Mouse (Mus musculus): Measurements from ENCODE around the gene Mterf1b. TPM values are rescaled to one million over a fixed set of nuclear protein-coding genes. Genes with fewer than 3 reads are reported as not detected.
"Not testable (repeated sequence)": the region's sequence is repeated elsewhere in the genome, so short reads cannot be mapped to it uniquely, and the experiment has no call there.

The Mterf1b gene
- total RNA-seq (2021) = 1 to 10 TPM; 7.0 to 7.3 TPM
- long read RNA-seq, experiment 1, partial matches to known transcripts = 0 of 2 reads
- long read RNA-seq, experiment 1, other reads (novel, unspliced or antisense) = 0 of 2 reads
- long read RNA-seq, experiment 2, partial matches to known transcripts = 0 of 4 reads
- long read RNA-seq, experiment 2, other reads (novel, unspliced or antisense) = 3 of 4 reads

DNA sequence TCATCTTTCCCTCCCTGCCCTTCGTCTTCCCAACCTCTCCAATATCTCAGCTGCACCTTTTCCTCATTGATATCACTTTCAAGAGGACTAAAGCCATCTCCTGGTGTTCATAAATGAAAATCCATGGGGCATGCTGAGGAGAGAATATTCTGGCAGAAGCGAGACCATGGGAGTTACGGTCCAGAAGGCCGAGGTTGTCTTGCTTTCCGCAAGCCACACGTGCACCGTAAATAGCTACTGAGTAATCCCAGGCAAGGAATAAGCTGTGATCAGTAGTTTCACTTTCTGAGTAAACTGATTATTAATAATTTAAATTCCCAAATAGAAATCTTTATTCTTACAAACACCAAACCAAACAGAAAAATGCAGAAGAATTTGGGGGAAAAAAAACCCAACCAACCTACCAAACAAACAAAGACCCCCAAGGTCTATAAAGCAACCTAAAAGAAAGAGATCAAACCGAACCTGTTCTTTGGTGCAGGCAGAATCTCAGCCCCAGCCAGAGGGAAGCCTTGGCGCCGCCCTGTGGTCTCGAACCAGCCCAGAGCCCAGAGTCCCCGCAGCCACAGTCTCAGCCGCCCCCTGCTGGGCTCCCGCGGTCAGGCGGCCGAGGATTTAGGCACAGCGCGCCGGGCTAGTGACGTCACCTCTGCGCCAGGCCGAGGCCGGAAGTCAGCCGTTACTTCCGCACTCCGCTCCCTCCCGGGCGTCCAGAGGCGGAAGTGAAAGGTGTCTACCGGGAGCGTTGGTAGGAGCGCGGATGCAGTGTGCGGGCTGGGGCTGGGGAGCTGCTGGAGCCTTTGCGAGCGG lies at the start of gene Mterf1b:
Gene Mterf1b, plus strand, starts transcription at position 697 of the 810 bp plus-strand sequence.
- peak; percentile 39 for TF ChIP-seq CTCF (conservative IDR thresholded peaks at IDR 0.05)
- Histone ChIP-seq H3K27ac (peak within 1 kb of the TSS; percentile 4; the same call in 1 of the 2 replicates), H3K4me3 (peak within 1 kb of the TSS; percentile 57)
- DNase-seq (ENCODE audit: low spot score in 2 of 2) = not testable (repeated sequence)

DNA sequence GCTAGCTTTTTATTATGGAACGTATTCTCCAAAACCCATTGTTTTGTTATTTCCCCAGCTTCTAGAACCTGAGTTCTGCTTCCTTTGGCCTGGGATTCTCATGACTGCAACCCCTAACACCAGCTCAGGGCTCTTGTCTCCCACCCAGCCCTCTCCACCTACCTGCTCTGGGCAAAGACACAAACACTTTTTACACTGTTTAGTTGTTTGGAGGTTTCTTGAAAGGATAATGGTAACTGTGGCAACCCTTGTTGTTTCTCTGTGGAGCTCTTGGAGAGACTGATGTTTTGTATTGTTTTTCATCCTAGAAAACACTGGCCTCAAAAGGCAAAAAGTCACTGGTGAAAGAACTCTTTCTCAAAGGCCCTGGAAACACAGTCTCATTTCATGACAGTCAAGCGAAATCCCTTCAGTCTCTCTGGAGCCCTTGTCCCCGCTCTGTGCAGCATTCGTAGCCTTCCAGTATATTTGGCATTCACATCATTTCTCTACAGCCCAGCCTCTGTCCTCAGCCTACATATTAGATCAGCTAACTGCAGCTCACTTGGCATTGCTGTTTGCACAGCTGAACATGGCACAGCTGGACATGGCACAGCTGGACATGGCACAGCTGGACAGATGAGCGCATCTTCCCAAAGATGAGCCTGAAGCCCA lies 32.6 kb upstream of the Mterf1b start:
- DNase-seq (ENCODE audit: low spot score in 2 of 2); H3K27ac ChIP-seq; H3K4me3 ChIP-seq: not testable (repeated sequence)

DNA sequence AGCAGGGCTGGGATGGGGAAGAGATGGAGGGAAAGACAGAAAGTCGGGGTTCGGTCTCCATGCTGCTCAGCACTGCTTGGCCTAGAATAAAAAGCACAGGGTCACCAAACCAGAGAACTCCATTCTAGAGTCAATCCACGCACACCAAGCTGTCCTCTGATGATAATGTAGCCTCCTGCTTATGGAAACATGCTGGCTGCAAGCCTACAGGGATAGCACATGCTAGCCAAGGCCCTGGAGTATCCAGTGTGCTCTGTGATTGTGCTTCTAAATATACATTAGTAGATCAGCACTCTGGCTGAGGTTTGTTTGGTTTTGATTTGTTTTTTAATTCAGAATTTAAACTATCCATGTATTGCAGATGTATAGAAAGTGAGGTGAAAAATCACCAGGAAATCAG lies 30.6 kb upstream of the Mterf1b start:
- TF ChIP-seq CTCF (conservative IDR thresholded peaks at IDR 0.05) = no peak
- Histone ChIP-seq H3K27ac (no peak overlapping the region), H3K4me3 (no peak overlapping the region)
- DNase-seq (ENCODE audit: low spot score in 2 of 2) = no peak

DNA sequence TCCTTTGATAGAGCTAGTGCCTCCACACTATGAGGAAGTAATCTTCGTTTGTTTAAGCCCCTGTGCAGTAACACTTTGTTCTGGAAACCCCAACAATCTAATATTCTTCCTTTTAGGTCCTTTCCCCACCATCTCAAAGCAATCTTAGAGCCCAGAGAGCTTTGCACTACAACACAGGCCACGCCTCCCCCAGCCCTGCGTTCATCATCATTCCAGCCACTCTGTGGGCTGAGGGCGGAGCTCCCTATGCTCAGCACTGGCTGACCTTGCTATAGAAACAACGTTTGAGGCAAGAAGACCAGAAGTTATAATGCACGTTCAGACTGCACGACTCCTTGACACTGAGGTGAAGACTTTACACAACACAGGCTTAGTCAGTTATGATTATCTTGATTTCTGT lies 29.7 kb upstream of the Mterf1b start:
- no peak overlapping the region for H3K4me3 ChIP-seq
- TF ChIP-seq CTCF (conservative IDR thresholded peaks at IDR 0.05) = no peak
- no peak for DNase-seq (ENCODE audit: low spot score in 2 of 2)
- H3K27ac ChIP-seq = no peak overlapping the region

DNA sequence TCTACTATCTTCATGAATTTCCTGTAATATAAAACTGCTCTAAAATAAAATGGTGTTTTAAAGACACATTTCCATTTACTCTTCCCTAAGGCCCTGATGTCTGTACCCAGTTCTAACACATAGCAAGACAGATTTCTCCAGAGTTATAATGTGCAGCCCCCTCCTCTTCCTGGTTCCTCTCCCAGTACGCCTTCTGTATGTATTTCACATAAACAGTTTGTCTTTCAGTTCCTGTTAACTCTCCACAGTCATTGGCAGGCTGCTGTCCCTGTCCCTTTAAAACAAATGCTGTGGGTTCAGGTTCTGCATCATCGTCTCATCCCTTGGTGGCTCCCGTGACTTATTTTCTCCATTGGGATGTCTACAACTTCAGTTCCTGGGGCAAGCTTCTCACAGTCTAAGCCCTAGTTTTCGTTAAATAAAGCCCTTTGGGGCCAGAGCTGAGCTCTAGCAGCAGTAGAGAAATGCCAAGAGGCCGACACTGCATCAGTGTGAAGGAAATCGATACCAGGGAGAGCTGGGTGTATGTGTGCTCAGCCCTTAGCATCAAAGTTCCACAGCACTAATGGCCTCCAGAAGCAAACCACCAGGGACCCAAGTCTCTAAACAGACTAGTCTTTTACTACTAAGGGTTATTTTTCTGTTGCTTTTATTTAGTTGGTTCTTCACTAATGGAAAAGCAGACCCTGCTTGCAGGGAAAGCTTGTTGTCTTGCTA lies 24.2 kb upstream of the Mterf1b start:
- H3K4me3 ChIP-seq; H3K27ac ChIP-seq; DNase-seq (ENCODE audit: low spot score in 2 of 2): not testable (repeated sequence)

DNA sequence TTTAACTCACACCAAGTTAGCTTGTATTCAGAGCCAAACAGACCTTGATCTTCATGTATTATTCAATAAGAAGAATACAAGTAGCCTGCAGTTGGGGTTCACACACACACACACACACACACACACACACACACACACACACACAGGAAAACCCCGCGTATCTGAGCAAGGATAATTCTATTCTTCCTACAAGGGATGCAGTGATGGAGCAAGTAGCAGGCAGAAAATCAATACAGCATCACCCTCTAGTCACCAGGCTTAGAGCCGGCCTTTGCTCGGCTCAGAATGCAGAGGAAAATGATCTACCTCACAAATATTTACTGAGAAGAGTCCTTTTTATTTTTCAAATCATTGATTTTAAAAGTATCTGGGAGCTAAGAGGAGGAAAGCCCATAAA lies 23.6 kb upstream of the Mterf1b start:
- DNase-seq (ENCODE audit: low spot score in 2 of 2); H3K27ac ChIP-seq; H3K4me3 ChIP-seq: not testable (repeated sequence)

DNA sequence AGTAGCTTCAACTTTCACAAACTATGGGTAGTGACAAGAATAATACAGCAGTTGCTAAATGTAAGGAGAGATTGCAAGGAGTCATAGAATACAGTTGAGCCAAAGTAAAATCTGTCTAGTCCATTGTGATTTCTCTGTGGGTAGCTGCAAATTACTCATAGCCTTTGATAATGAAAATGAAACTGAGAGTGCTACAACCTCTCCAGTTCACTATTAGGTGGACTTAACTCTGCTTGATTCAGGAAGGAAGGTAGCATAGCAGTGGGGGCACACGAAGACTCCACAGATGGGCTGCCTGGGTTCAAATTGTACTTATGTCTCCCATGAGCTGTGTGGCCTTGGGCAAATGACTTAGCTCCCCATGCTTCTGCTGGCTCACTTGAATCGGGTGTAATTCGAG lies 15.7 kb upstream of the Mterf1b start:
- DNase-seq (ENCODE audit: low spot score in 2 of 2); H3K27ac ChIP-seq; H3K4me3 ChIP-seq: not testable (repeated sequence)

DNA sequence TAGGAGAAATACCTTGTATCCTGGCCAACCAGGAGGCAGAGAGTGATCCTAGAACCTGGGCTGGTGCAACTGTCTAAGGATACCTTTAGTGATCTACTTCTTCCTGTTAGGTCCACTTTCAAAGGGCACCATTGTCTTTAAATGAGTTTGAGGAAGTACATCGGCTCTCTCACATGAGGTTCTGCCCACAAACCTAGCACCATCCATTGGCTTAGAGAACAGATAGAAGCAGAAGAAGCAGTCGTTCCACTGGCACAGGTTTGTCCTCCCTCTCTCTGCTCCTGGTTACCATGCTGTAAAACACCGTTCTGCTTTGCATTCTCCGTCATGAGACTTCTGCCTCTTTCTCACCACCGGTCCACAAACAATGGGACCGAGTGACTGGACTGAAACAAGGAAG lies 12.8 kb upstream of the Mterf1b start:
- Histone ChIP-seq H3K4me3 (no peak overlapping the region), H3K27ac (no peak overlapping the region)
- no peak for TF ChIP-seq CTCF (conservative IDR thresholded peaks at IDR 0.05)
- DNase-seq (ENCODE audit: low spot score in 2 of 2) = no peak

DNA sequence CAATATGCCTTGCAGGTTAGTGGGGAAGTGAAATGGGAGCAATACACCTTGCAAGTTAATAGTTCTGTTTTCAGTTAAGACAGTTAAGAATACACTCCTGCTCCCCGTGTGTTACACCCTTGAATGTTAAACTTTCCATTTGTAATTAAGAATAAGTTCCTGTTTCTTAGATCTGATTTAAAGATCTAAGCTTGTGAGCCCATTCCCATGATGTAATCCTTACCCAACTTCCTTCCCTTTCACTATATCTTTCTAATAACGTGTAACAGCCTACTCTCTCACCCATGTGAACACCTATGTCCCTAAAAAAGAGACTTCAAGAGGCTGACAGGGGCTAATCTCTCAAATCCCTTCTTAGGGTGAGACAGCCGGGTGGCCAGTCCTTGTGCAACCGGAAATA lies 5.4 kb upstream of the Mterf1b start:
- H3K4me3 ChIP-seq = no peak overlapping the region
- TF ChIP-seq CTCF (conservative IDR thresholded peaks at IDR 0.05) = no peak
- DNase-seq (ENCODE audit: low spot score in 2 of 2) = no peak
- H3K27ac ChIP-seq = no peak overlapping the region

DNA sequence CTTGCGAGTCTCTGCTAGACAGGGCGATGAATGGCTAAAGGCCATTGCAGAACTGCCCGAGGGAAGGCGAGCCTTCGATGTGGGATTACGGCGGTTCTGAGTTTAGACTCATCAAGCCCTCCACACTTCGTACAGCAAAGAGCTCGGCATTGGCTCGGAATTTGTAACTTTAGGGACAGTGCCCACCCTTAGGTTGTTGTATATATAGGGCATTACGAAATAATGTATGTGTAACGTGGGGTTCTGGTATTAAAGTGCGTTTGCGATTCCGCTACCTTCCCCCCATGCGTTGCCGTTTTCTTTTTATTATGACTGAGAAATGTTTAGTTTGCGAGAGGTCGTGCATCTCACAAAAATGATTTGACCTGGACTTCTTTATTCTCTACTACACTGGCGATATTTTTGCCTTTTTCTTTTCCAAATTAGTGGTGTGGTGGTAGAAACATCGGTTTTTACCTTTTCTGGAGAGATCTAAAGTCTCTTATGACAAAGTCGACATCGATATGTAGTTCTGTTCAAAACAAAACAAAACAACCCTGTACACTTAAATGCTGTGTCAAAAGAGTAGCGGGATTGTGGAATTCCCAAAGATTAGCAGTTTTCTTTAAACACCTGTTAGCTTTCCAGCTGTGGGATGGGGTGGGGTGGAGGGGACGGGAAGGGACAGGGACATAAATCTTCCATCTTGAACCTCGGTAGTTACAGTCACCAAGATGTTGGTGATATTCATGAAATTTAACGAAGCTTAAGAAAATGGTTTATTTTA lies 497 bp downstream of the Mterf1b start:
- H3K27ac ChIP-seq = peak overlapping the region; percentile 4; the same call in 1 of the 2 replicates
- DNase-seq (ENCODE audit: low spot score in 2 of 2) = not testable (repeated sequence)
- H3K4me3 ChIP-seq = peak overlapping the region; percentile 57

DNA sequence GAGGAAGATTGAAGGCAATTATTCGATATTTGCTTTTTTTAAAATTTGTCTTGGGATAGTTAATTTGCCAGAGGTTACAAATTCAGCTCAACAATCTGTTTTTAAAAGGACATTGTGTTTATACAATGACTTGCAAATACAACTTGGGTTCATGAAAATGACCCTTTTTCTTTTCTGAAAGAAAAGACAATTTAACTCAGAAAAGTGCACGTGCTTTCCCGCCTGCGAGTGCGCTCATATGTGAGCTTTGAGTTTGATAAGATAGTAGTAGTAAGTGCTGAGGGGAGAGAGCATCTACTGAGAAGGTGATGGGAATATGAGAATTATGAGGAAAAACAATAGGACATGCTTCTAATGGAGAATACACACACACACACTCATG lies 1.1 kb downstream of the Mterf1b start:
- H3K4me3 ChIP-seq = peak overlapping the region; percentile 57
- no peak for DNase-seq (ENCODE audit: low spot score in 2 of 2)
- TF ChIP-seq CTCF (conservative IDR thresholded peaks at IDR 0.05) = no peak
- H3K27ac ChIP-seq = no peak overlapping the region

DNA sequence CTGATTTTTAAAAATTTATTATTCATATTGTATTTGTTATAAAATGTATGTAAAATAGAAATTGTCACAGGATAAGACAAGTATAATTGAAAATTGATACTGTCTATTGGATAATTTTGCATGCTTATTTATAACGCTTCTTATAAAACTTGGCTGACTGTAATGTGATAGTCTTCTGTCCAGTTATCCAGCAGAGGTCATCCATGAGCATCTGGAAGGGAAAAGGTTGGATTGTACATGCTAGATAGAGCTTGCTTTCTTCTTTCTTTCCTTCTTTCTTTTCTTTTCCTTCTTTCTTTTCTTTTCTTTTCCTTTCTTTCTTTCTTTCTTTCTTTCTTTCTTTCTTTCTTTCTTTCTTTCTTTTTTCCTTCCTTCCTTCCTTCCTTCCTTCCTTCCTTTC lies 2.0 kb downstream of the Mterf1b start:
- Histone ChIP-seq H3K27ac (no peak overlapping the region), H3K4me3 (no peak overlapping the region)
- TF ChIP-seq CTCF (conservative IDR thresholded peaks at IDR 0.05) = peak; percentile 38
- no peak for DNase-seq (ENCODE audit: low spot score in 2 of 2)
